Mouse (Mus musculus) hindbrain, embryonic 10.5 days (tissue): ENCODE results near the gene Lrrn2. TPM values are rescaled to one million over a fixed set of nuclear protein-coding genes. Genes with fewer than 3 reads are reported as not detected.
"Not testable (repeated sequence)": the region's sequence is repeated elsewhere in the genome, so short reads cannot be mapped to it uniquely, and the experiment has no call there.

Experiments used
- DNase-seq: peaks from one replicate; pipeline ENCODE4 v3.0.0-alpha.2; 2017; ENCODE audit warnings: low spot score
- H3K27ac ChIP-seq: fragments of 300-500 bp; sonication (generic); 2 replicates; pipeline ENCODE4 v1.5.1; 2016; ENCODE audit warnings: mild to moderate bottlenecking, moderate library complexity
- H3K27me3 ChIP-seq: fragments of 300-500 bp; sonication (generic); 2 replicates; pipeline ENCODE4 v1.6.1; 2016; ENCODE audit warnings: mild to moderate bottlenecking; ENCODE audit not compliant: poor library complexity, insufficient read depth, severe bottlenecking
- H3K36me3 ChIP-seq: fragments of 300-500 bp; sonication (generic); 2 replicates; pipeline ENCODE4 v1.6.1; 2016; ENCODE audit warnings: mild to moderate bottlenecking, moderate library complexity
- H3K4me1 ChIP-seq: fragments of 300-500 bp; sonication (generic); replicated peaks from 2 replicates; pipeline ENCODE4 v1.6.1; 2016; ENCODE audit warnings: mild to moderate bottlenecking
- H3K4me3 ChIP-seq: fragments of 300-500 bp; sonication (generic); 2 replicates; pipeline ENCODE4 v1.5.1; 2016; ENCODE audit warnings: mild to moderate bottlenecking, moderate library complexity
- H3K9me3 ChIP-seq: fragments of 300-500 bp; sonication (generic); 2 replicates; pipeline ENCODE4 v1.6.1; 2016; ENCODE audit warnings: mild to moderate bottlenecking, moderate library complexity
- WGBS: fragments of 180-500 bp; shearing (Covaris S2); methylation state at CpG from one replicate; pipeline ENCODE4 v1.1.7; 2016; 5-methylcytosine and 5-hydroxymethylcytosine counted together
- polyA plus RNA-seq: library from polyadenylated mRNA; unstranded; fragments of >200 nt; fragmentation: Nextera tagmentation; extraction: Ambion mirVana; gene quantifications from 2 replicates; pipeline ENCODE4 v1.2.1, GENCODE M21; 2016

Gene Lrrn2
- polyA plus RNA-seq, 1 experiment from 2014 or later: 10.4 TPM

DNA sequence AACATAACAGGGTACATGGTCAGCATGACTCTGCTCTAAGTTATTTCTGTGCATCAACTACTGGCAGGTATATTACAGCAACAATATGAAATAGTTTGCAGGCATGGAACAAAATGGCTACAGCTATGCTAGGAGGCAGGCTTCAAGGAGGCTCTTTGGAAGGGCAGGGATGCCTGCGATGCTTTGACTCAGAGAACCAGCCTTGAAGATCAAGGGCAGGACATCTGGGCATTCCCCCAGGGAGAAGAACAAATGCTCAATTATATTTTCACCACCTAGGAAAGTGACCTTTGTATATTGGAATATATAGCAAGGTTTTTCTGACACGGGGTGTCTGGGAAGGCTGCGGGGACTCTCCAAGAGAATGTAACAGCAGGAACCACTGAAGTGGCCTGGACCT lies 81.7 kb downstream of the Lrrn2 start:
- Histone ChIP-seq H3K36me3 (no peaks in the 10 kb centered on the region), H3K4me1 (no peaks in the 10 kb centered on the region), H3K4me3 (no peak overlapping the region), H3K27ac (no peak overlapping the region), H3K27me3 (no peaks in the 10 kb centered on the region), H3K9me3 (no peaks in the 10 kb centered on the region)
- DNase-seq: no peak
- 93% methylated on average over 3 of the region's 3 CpGs for WGBS

DNA sequence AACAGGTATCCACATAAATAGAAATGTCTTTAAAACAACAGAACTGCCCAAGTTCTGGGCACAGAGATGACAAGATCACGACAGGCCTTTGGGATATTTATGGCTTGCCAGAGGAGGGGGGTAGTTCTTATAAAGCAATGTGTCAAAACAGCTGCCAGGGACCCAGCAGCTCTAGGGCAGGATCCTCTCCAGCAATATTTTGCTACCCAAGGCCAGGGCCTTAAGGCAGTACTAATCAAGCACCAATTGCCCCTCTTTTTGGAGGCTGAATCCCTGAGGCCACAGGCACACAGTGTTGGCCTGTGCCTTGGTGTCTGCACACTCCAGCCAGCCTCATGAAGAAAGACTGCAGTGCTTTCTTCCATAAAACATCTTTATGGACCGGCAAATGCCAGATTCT lies 84.0 kb downstream of the Lrrn2 start:
- no peak overlapping the region for H3K27ac ChIP-seq
- DNase-seq: no peak
- H3K4me3 ChIP-seq: no peak overlapping the region
- 83% methylated on average over 2 of the region's 2 CpGs for WGBS
- no peaks in the 10 kb centered on the region for H3K9me3 ChIP-seq
- no peaks in the 10 kb centered on the region for H3K27me3 ChIP-seq
- no peaks in the 10 kb centered on the region for H3K4me1 ChIP-seq
- H3K36me3 ChIP-seq: no peaks in the 10 kb centered on the region

DNA sequence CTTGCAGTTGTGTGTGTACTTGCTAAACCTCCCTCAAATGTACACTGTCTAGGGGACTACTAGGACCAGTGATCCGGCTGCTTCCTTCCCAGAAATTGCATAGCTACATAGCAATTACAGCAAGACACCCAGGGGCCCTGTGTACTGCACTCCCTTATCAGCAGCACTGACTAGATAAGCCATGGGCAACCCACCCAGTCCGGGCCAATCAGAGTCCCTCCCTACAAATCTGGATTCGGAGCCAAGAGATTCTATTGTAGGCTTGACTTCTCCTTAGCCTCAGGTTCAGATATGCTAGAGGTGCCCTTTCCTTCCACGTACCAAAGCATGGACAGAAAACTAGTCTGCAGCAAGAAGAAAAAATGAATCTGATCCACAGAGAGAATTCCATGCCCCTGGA lies 84.6 kb downstream of the Lrrn2 start:
- H3K9me3 ChIP-seq: no peaks in the 10 kb centered on the region
- 90% methylated on average over 4 of the region's 4 CpGs for WGBS
- H3K27ac ChIP-seq: no peak overlapping the region
- no peaks in the 10 kb centered on the region for H3K36me3 ChIP-seq
- no peaks in the 10 kb centered on the region for H3K4me1 ChIP-seq
- no peak for DNase-seq
- H3K4me3 ChIP-seq: no peak overlapping the region
- no peaks in the 10 kb centered on the region for H3K27me3 ChIP-seq

DNA sequence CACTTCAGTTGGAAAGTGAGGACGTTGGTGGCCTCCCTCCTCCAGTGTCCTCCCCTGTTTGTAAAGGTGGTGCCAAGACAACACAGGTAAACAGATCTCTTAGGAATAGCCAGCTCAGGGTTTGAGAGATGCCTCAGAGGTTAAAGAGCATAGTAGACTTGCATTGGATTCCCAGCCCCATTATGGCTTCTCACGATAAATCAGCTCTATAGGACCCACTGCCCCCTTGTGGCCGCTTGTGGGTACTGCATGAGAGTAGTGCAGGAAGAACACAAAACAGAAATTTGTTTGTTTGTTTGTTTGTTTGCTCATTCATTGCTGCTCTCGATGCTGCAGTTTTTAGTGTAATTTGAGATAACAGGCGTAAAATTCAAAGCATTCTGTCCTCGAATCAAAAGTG lies 88.6 kb downstream of the Lrrn2 start:
- Histone ChIP-seq H3K9me3 (0 out of 2 replicates have a peak, but pooled peaks cover 3% of the 10 kb centered on the region), H3K36me3 (no peaks in the 10 kb centered on the region; the same call in 1 of the 2 replicates), H3K4me1 (no peaks in the 10 kb centered on the region), H3K4me3 (no peak overlapping the region), H3K27me3 (no peaks in the 10 kb centered on the region), H3K27ac (no peak overlapping the region)
- 32% methylated on average over 6 of the region's 6 CpGs for WGBS
- peak; percentile 56 for DNase-seq

DNA sequence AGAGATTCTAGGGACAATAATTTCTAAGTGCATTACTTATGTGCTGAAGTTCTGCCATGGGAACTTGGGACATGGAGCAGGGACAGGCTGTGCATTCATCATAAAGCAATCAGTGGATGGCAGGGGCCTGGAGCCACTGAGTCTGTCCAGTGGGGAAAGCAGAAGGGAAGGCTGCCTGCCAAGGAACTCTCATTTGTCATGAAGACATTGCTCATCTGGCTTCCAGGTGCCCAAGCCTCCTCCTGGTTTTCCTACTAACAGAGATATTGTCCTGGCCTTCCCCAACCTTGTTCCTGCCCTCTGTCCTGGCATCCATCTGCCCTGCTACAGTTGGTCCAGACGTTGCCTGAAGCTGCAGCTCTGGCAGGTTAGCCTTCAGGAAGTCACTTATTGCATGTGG lies 97.3 kb downstream of the Lrrn2 start:
- Histone ChIP-seq H3K27ac (no peak overlapping the region), H3K4me3 (no peak overlapping the region), H3K36me3 (peaks cover 44% of the 10 kb centered on the region), H3K27me3 (no peaks in the 10 kb centered on the region), H3K4me1 (no peaks in the 10 kb centered on the region), H3K9me3 (no peaks in the 10 kb centered on the region)
- no peak for DNase-seq
- WGBS: 88% methylated on average over 1 of the region's 1 CpGs

DNA sequence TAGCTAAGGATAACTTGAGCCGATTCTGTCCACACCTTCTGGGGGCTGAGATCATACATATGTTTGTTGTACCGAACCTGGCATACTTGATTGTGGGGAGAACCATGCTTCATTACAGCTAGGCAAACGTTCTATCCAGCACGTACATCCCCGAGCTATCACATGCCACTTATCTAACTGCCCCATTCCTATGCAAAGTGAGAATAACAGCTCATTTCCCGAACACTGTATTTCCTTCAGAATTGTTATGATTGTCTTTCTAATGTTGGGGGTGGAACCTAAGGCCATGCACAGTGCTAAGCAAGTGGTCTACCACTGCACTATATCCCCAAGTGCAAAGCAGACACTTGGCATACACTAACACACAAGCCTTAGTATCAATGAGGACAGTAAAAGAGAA lies 101.2 kb downstream of the Lrrn2 start:
- H3K27me3 ChIP-seq: no peaks in the 10 kb centered on the region
- peaks cover 77% of the 10 kb centered on the region for H3K36me3 ChIP-seq
- H3K27ac ChIP-seq: no peak overlapping the region
- no peak overlapping the region for H3K4me3 ChIP-seq
- no peaks in the 10 kb centered on the region for H3K9me3 ChIP-seq
- H3K4me1 ChIP-seq: no peaks in the 10 kb centered on the region
- 94% methylated on average over 6 of the region's 6 CpGs for WGBS
- DNase-seq: no peak

DNA sequence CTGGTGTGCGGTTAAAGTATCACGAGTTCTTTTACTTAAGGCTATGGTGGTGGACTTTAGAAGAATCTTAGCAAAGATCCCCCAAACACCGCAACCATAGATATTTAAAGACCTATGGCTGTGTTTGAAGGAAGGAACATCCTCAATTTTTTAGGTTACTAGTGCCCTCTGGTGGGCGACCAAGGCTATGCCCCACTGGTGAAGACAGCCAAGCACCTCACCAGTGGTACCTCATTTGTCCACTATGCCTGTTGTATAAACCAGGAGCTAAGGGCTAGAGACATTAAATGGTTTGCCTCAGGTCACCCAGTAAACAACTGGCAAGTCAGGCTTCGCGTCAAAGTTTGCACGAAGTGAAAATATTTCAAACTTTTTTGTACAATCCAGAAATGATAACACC lies 102.7 kb downstream of the Lrrn2 start:
- WGBS: 61% methylated on average over 7 of the region's 7 CpGs
- H3K36me3 ChIP-seq: peaks cover 82% of the 10 kb centered on the region
- H3K27me3 ChIP-seq: no peaks in the 10 kb centered on the region
- peak; percentile 73 for DNase-seq
- no peak overlapping the region for H3K27ac ChIP-seq
- H3K9me3 ChIP-seq: no peaks in the 10 kb centered on the region
- no peak overlapping the region for H3K4me3 ChIP-seq
- H3K4me1 ChIP-seq: no peaks in the 10 kb centered on the region

DNA sequence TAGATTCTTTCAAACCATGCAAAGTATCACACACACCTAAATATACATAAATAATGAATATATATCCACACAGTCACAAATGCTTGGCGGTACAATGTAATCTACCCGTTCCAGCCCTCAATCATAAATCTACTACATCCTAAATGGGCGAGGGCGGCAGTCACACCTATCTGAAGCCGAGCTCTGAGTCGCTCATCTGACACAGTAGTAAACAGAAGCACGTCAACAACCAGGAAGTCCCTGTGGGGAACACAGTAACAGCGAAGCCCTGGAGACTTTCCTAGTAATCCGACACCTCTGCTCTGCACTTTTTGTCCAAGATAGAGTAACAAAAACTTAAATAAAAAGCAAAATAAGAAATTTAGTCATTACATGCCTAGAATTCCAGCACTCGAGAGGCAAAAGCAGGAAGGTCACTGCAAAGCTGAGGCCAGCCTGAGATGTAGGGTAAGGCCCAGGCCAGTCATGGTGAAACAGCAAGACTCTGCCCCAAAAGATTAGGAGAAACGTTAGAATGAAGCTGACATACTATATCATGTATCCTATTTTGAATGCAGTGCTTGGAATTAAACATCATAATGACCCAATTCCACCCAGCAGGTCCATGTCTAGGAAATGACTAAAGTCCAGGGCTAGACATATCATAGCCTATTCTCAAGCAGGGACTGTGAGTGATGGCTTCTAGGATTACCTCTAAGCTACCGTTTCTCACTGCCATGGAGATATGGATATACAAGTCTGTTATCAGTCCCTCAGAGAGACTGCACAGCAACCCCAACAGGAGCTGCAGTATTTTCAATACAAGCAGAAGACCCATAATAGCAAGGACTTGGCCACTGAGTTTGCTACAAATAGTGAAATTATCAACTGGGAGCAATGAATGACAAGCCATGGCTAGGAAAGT lies 108.7 kb downstream of the Lrrn2 start:
- peaks cover 97% of the 10 kb centered on the region for H3K36me3 ChIP-seq
- H3K4me1 ChIP-seq, H3K4me3 ChIP-seq, H3K9me3 ChIP-seq, DNase-seq, H3K27me3 ChIP-seq, H3K27ac ChIP-seq: not testable (repeated sequence)
- WGBS: 87% methylated on average over 12 of the region's 12 CpGs

Other genes with a start within 250 kb of the Lrrn2 start
- 22.9 and 39.2 TPM in 2 replicates for gene Nfasc, start 138.5 kb upstream of the Lrrn2 start, polyA plus RNA-seq
- 31.9 and 36.3 TPM in 2 replicates for gene Mdm4, start 150.3 kb downstream of the Lrrn2 start, polyA plus RNA-seq
- 16.8 and 20.8 TPM in 2 replicates for gene Pik3c2b, start 165.4 kb downstream of the Lrrn2 start, polyA plus RNA-seq